Mouse (Mus musculus): Measurements from ENCODE around the gene Pgam2.

Pgam2 gene

GRCm38 (mm10) chr11:5780035-5780499 is 23.5 kb downstream of the Pgam2 start:
- in situ Hi-C loops (cut with MboI, MseI) = loop anchor here in 1 of 2 experiments (10.0 kb wide), 1 partner anchor 295 kb away; no protein-coding TSS in a partner anchor

- in situ Hi-C loops (cut with MboI, MseI) = no loop called here
Observed at GRCm38 (mm10) chr11:5778481-5778880, 25.1 kb downstream of the Pgam2 start.

- in situ Hi-C loops (cut with MboI, MseI) = no loop called here
Observed at GRCm38 (mm10) chr11:5766019-5766418, 37.5 kb downstream of the Pgam2 start.

- in situ Hi-C loops (cut with MboI, MseI) = loop anchor here in 1 of 2 experiments (5.0 kb wide), 1 partner anchor 40 kb away; no protein-coding TSS in a partner anchor
Observed at GRCm38 (mm10) chr11:5762633-5762982, 40.9 kb downstream of the Pgam2 start.

GRCm38 (mm10) chr11:5761820-5762632 is 41.5 kb downstream of the Pgam2 start, which contains the start of gene Urgcp:
Urgcp (minus strand) TSS chr11:5762376.
- in situ Hi-C loops (cut with MboI, MseI) = loop anchor here in 1 of 2 experiments (5.0 kb wide), 1 partner anchor 40 kb away; no protein-coding TSS in a partner anchor

GRCm38 (mm10) chr11:5753755-5754154 is 49.8 kb downstream of the Pgam2 start:
- in situ Hi-C loops (cut with MboI, MseI) = no loop called here
